Comparison of ENCODE assay signal across 24 mouse cellular contexts in the genomic region with DNA sequence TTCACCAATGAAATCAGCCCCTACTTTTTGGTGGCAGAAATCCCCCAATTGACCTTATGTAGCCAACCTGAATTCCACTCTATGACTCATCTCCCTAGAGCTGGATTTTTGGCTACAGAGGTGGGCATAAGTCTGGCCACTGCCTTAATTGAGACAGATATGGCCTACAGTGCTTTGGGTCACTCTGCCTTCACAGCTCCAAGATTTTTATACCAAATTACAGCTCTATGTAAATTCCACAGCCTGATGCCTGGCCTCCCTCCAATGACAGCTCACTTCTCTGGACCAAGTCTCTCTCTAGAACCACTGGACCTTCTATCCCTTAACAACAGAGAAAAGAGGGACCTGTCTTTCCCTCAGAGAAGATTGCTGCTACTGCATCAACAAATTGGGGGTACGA. TPM values are rescaled to one million over a fixed set of nuclear protein-coding genes. Genes with fewer than 3 reads are reported as not detected.
"Had no signal": no experiment of that assay in that cellular context is flagged by ENCODE, and none has a peak within 500 bp of the region (broad histone marks: within the 10 kb centered on the region; RNA-seq: fewer than 3 reads in every experiment).

No protein-coding gene starts in this region.

- H3K9me3 ChIP-seq: embryonic facial prominence, embryonic 10.5 days; embryonic facial prominence, embryonic 12.5 days; embryonic facial prominence, embryonic 13.5 days; embryonic facial prominence, embryonic 15.5 days; forebrain, embryonic 10.5 days; forebrain, embryonic 12.5 days; forebrain, embryonic 13.5 days; forebrain, embryonic 15.5 days had no signal

- H3K27me3 ChIP-seq: embryonic facial prominence, embryonic 12.5 days; embryonic facial prominence, embryonic 13.5 days; embryonic facial prominence, embryonic 15.5 days had no signal

- H3K27ac ChIP-seq: embryonic facial prominence, embryonic 10.5 days; embryonic facial prominence, embryonic 12.5 days; embryonic facial prominence, embryonic 13.5 days; embryonic facial prominence, embryonic 15.5 days; forebrain, embryonic 10.5 days; forebrain, embryonic 12.5 days; forebrain, embryonic 13.5 days; forebrain, embryonic 15.5 days; gastrocnemius, adult 2 months; heart, adult 2 months had no signal

- H3K36me3 ChIP-seq: embryonic facial prominence, embryonic 10.5 days; embryonic facial prominence, embryonic 12.5 days; embryonic facial prominence, embryonic 13.5 days; embryonic facial prominence, embryonic 15.5 days; forebrain, embryonic 10.5 days; forebrain, embryonic 12.5 days; forebrain, embryonic 15.5 days had no signal

- H3K4me1 ChIP-seq: embryonic facial prominence, embryonic 10.5 days; embryonic facial prominence, embryonic 12.5 days; embryonic facial prominence, embryonic 15.5 days; forebrain, embryonic 10.5 days; forebrain, embryonic 12.5 days; forebrain, embryonic 15.5 days had no signal

- H3K4me3 ChIP-seq: embryonic facial prominence, embryonic 10.5 days; embryonic facial prominence, embryonic 12.5 days; embryonic facial prominence, embryonic 13.5 days; embryonic facial prominence, embryonic 15.5 days; erythroblast, embryonic 14.5 days; forebrain, embryonic 10.5 days; forebrain, embryonic 12.5 days; forebrain, embryonic 13.5 days; forebrain, embryonic 15.5 days; gastrocnemius, adult 2 months; heart, adult 2 months had no signal

- DNase-seq: cerebellum, adult 9-11 months; cerebellum, postnatal 10 days; cerebellum, postnatal 14 days; cerebellum, postnatal 25 days; cerebellum, postnatal 36 days; embryo, embryonic 11 days; forebrain, postnatal 0 days; gastrocnemius, adult 2 months; gastrocnemius, postnatal 10 days; gastrocnemius, postnatal 14 days; gastrocnemius, postnatal 25 days; gastrocnemius, postnatal 36 days; heart, adult 11 months; heart, adult 18-20 months; heart, adult 2 months had no signal

RNA-seq across cellular contexts. Expression of gene Hook1, which starts 38.2 kb away (rescaled TPM):
- polyA plus RNA-seq: erythroblast, embryonic 14.5 days had no signal
